Mouse (Mus musculus) liver, adult 2 months (tissue): ENCODE measurements around the gene Tceal7. TPM values are rescaled to one million over a fixed set of nuclear protein-coding genes. Genes with fewer than 3 reads are reported as not detected.
A peak's percentile ranks its signal among the peaks of the same experiment; 100 is the strongest.

Experiments
- DNase-seq: peaks from one replicate; pipeline ENCODE4 v3.0.0-alpha.2; 2011; ENCODE audit warnings: low read depth, low spot score; ENCODE audit errors: extremely low read depth
- H3K27ac ChIP-seq: fragments of 200-500 bp; replicated peaks from 2 replicates; pipeline ENCODE4 v1.5.1; 2012; ENCODE audit warnings: low read depth, mild to moderate bottlenecking, control low read depth, inconsistent platforms, low read length; ENCODE audit not compliant: insufficient read depth
- H3K27me3 ChIP-seq: fragments of 200-500 bp; 2 replicates; pipeline ENCODE4 v1.6.1; 2012; ENCODE audit warnings: mild to moderate bottlenecking, moderate library complexity, low read length, inconsistent platforms; ENCODE audit not compliant: control insufficient read depth, insufficient read depth
- H3K36me3 ChIP-seq: fragments of 200-500 bp; 2 replicates; pipeline ENCODE4 v1.6.1; 2012; ENCODE audit warnings: low read length, inconsistent platforms; ENCODE audit not compliant: control insufficient read depth, insufficient read depth
- H3K4me1 ChIP-seq: fragments of 200-500 bp; 2 replicates; pipeline ENCODE4 v1.6.1; 2011; ENCODE audit warnings: low read length; ENCODE audit not compliant: control insufficient read depth, insufficient read depth
- H3K4me3 ChIP-seq: fragments of 200-500 bp; 2 replicates; pipeline ENCODE4 v1.5.1; 2011; ENCODE audit warnings: low read depth, mild to moderate bottlenecking, control low read depth, low read length, moderate library complexity; ENCODE audit not compliant: insufficient read depth
- H3K79me2 ChIP-seq: fragments of 200-500 bp; 2 replicates; pipeline ENCODE4 v1.6.1; 2012; ENCODE audit warnings: inconsistent platforms, mild to moderate bottlenecking, low read length, moderate library complexity; ENCODE audit not compliant: control insufficient read depth, insufficient read depth
- H3K9ac ChIP-seq: fragments of 200-500 bp; 2 replicates; pipeline ENCODE4 v1.6.1; 2012; ENCODE audit warnings: low read depth, mild to moderate bottlenecking, control low read depth, inconsistent platforms, low read length
- CTCF ChIP-seq: fragments of 200-500 bp; IDR thresholded peaks from 2 replicates; pipeline ENCODE4 v1.5.1; 2011; ENCODE audit warnings: low read depth, low read length, control low read depth
- POLR2A ChIP-seq: fragments of 200-500 bp; IDR thresholded peaks from 2 replicates; pipeline ENCODE4 v1.6.1; 2011; ENCODE audit warnings: low read length, control low read depth; ENCODE audit not compliant: insufficient read depth; ENCODE audit errors: extremely low read depth
- WGBS: fragments of 180-500 bp; shearing (Covaris S2); methylation state at CpG from one replicate; pipeline ENCODE4 v1.1.7; 2018; 5-methylcytosine and 5-hydroxymethylcytosine counted together
- polyA plus RNA-seq: library from polyadenylated mRNA; depleted of rRNA; stranded (reverse); fragments of >200 nt; gene quantifications from 2 replicates; pipeline ENCODE4 v1.2.3, GENCODE M21; 2012
- total RNA-seq: library from RNA; depleted of rRNA; stranded (reverse); fragments of >200 nt; gene quantifications from 2 replicates; pipeline ENCODE4 v1.2.3, GENCODE M21; 2014

The Tceal7 gene
- total and polyA plus RNA-seq, 2 experiments: not detected

- Histone ChIP-seq H3K27me3 (no peaks in the 10 kb centered on the region), H3K36me3 (no peaks in the 10 kb centered on the region), H3K9ac (no peak overlapping the region), H3K4me1 (no peaks in the 10 kb centered on the region), H3K4me3 (no peak overlapping the region), H3K79me2 (no peaks in the 10 kb centered on the region), H3K27ac (no peak overlapping the region)
- TF ChIP-seq POLR2A: no peak
- TF ChIP-seq CTCF: peak; percentile 21; the same call in 1 of the 2 replicates
- WGBS: 28% methylated on average over 3 of the region's 3 CpGs
- DNase-seq: peak; percentile 23
These were observed 23.5 kb downstream of the Tceal7 start for GRCm38 (mm10) chrX:136238118-136238517.

DNA sequence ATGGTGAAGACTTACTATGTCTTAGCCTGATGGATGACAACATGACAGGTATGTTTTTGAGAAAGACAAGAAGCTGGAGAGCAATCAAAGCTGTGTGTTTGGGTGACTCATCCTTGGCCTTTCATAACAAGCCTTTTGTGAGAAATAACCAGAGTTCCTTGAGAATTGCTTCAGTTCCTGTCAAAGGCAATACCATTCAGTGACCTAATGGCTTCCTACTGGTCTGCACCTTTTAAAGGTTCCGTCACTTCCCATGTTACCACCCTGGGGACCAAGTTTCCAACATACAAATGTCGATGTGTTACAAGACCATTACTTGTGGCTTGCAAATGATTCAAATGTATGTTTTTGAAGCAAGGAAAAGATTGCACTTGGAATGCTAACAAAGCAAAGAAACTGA lies 28.6 kb downstream of the Tceal7 start:
- H3K9ac ChIP-seq: no peak overlapping the region
- no peak overlapping the region for H3K4me3 ChIP-seq
- H3K79me2 ChIP-seq: no peaks in the 10 kb centered on the region
- H3K4me1 ChIP-seq: no peaks in the 10 kb centered on the region
- TF ChIP-seq POLR2A: no peak
- TF ChIP-seq CTCF: no peak
- no peaks in the 10 kb centered on the region for H3K27me3 ChIP-seq
- no peak for DNase-seq
- WGBS: 82% methylated on average over 2 of the region's 2 CpGs
- no peaks in the 10 kb centered on the region; the same call in 1 of the 2 replicates for H3K36me3 ChIP-seq
- H3K27ac ChIP-seq: no peak overlapping the region

DNA sequence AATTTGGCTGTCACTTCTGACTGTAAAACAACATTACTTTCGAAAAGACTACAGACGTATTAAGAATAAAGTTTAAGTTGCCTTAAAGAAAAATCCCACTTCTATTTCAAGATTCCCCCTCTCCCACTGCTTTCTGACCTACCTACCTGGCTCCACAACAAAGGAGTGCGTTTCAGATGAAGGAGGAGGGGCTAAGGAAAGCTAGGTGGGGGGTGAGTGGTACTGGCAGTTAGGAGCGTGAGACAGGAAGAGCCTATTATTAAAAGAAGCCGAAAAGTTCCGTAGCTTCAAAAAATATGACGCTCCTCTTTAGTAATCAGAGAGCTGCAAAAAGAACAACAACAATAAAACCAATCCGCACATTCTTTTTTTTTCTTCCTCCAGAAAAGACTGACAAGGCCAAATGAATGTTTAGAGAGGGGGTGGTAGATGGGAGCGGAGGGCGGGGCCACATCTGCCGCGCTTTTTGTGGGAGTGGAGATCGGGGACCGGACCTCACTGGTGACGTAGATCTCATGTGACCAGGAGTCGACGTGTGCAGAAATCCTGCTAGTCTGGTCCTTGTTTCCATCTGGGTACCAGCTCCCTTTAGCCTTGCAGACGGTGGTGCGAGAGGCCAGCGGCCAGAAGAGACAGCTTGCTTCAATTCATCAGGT lies 30.1 kb downstream of the Tceal7 start, which contains the start of gene Tceal9:
Tceal9 (plus strand) TSS at position 506 of the 656 bp plus-strand sequence.
- Histone ChIP-seq H3K27ac (0 out of 2 replicates have a peak within 1 kb of the TSS, but pooled peaks have one; percentile 41), H3K27me3 (no peaks in the 10 kb centered on the region), H3K36me3 (no peaks in the 10 kb centered on the region; the same call in 1 of the 2 replicates), H3K9ac (peak within 1 kb of the TSS; percentile 56), H3K79me2 (no peaks in the 10 kb centered on the region), H3K4me1 (no peaks in the 10 kb centered on the region), H3K4me3 (peak within 1 kb of the TSS; percentile 50)
- DNase-seq: peak; percentile 59
- TF ChIP-seq CTCF (no peak), POLR2A (0 out of 2 replicates have a peak, but pooled peaks have one; percentile 33)
- 1% methylated on average over 20 of the region's 20 CpGs for WGBS

DNA sequence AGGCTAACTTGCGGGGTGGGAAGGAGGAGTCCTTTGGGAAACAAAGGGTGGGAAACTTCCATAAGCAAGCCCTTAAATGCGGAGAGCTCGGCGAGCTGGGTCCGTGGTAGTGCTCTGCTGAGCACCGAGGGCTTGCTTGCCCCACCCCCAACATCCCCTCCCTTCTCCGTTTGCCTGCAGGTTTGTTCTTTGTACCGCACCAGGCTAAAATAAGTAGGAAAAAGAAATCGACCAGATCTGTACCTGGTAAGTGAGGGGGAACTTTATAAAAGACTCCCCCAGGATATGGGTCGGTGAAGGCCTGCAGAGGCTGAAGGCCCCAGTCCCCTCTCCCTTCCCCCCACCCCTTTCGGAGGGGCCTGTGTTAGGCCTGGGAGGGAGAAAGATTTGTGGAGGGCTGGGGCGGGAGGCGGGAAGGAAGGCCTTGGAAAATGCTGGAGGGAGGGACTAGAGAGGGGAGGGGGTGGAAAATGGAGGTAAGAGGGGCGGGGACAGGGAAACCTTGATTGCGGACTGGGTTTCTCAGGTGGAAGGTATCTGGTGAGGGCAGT lies 31.0 kb downstream of the Tceal7 start:
- WGBS: 1% methylated on average over 11 of the region's 15 CpGs
- Histone ChIP-seq H3K9ac (peak overlapping the region; percentile 56; the same call in 1 of the 2 replicates), H3K4me3 (peak overlapping the region; percentile 50), H3K27ac (no peak overlapping the region), H3K4me1 (no peaks in the 10 kb centered on the region), H3K36me3 (no peaks in the 10 kb centered on the region; the same call in 1 of the 2 replicates), H3K27me3 (no peaks in the 10 kb centered on the region), H3K79me2 (no peaks in the 10 kb centered on the region)
- DNase-seq: no peak
- no peak for TF ChIP-seq CTCF
- no peak for TF ChIP-seq POLR2A

DNA sequence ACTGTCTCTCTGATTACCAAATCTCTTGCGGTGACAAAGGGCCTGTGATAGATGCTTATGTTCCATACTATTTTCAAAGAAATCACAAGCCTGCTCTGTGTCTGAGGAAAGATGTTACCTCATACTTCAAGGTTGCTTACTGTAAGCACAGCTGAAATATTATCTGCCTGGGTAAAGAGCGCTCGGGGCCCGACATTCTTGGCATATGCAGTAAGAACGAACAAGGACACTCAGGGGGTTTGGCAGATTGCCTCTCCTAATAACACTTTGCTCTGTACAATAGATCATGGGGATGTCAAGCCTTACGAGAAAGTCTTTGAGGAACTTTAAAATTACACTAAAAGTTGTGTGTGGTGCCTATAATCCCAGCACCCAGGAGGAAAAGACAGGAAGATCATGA lies 34.2 kb downstream of the Tceal7 start:
- Histone ChIP-seq H3K27ac (no peak overlapping the region), H3K4me1 (no peaks in the 10 kb centered on the region), H3K79me2 (no peaks in the 10 kb centered on the region), H3K27me3 (no peaks in the 10 kb centered on the region), H3K4me3 (no peak overlapping the region), H3K9ac (no peak overlapping the region), H3K36me3 (no peaks in the 10 kb centered on the region; the same call in 1 of the 2 replicates)
- no peak for DNase-seq
- TF ChIP-seq CTCF: no peak
- TF ChIP-seq POLR2A: no peak
- 57% methylated on average over 6 of the region's 6 CpGs for whole genome bisulfite sequencing

DNA sequence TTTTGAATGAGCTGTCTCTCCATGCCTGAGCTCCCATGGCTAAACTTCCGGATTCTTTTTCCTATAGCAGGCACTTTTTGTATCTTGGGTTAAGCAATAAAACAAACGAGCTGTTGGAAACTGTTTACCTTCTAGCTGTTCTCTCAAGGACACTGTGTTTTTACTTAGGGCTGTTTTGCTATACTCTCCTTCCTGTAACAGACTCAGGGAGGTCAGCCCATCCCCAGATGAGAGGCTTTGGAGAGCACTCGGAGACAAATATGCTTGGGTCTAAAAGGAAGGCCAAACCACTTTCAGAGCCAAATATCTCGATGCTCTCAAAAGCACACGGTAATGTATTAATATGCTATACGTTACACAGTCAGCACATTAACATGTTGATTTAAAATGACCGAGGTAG lies 35.1 kb downstream of the Tceal7 start:
- H3K4me1 ChIP-seq: no peaks in the 10 kb centered on the region
- no peak for DNase-seq
- 60% methylated on average over 7 of the region's 7 CpGs for WGBS
- H3K4me3 ChIP-seq: no peak overlapping the region
- no peaks in the 10 kb centered on the region; the same call in 1 of the 2 replicates for H3K36me3 ChIP-seq
- H3K27ac ChIP-seq: no peak overlapping the region
- no peak for TF ChIP-seq CTCF
- no peak overlapping the region for H3K9ac ChIP-seq
- no peaks in the 10 kb centered on the region for H3K27me3 ChIP-seq
- no peaks in the 10 kb centered on the region for H3K79me2 ChIP-seq
